Mouse (Mus musculus) forebrain, embryonic 16.5 days (tissue): ENCODE measurements around the gene Lingo2. TPM values are rescaled to one million over a fixed set of nuclear protein-coding genes. Genes with fewer than 3 reads are reported as not detected.

Experiments used
- ATAC-seq: fragments of 200-750 bp; cut with Nextera tagmentation; 2 replicates; pipeline ENCODE4 v1.8.0; 2017; ENCODE audit warnings: mild to moderate bottlenecking, moderate library complexity
- H3K27ac ChIP-seq: fragments of 300-500 bp; sonication (generic); 2 replicates; pipeline ENCODE4 v1.5.1; 2014; ENCODE audit warnings: low read length, control low read depth
- H3K27me3 ChIP-seq: fragments of 300-500 bp; sonication (generic); replicated peaks from 2 replicates; pipeline ENCODE4 v1.6.1; 2014; ENCODE audit warnings: low read length; ENCODE audit not compliant: control insufficient read depth, insufficient read depth
- H3K36me3 ChIP-seq: fragments of 300-500 bp; sonication (generic); 2 replicates; pipeline ENCODE4 v1.6.1; 2014; ENCODE audit not compliant: control insufficient read depth, insufficient read depth
- H3K4me1 ChIP-seq: fragments of 300-500 bp; sonication (generic); replicated peaks from 2 replicates; pipeline ENCODE4 v1.6.1; 2014; ENCODE audit warnings: low read length; ENCODE audit not compliant: control insufficient read depth, insufficient read depth
- H3K4me2 ChIP-seq: fragments of 300-500 bp; sonication (generic); 2 replicates; pipeline ENCODE4 v1.6.1; 2014; ENCODE audit warnings: mild to moderate bottlenecking, low read length, control low read depth
- H3K4me3 ChIP-seq: fragments of 300-500 bp; sonication (generic); replicated peaks from 2 replicates; pipeline ENCODE4 v1.5.1; 2014; ENCODE audit warnings: mild to moderate bottlenecking, low read length, control low read depth
- H3K9ac ChIP-seq: fragments of 300-500 bp; sonication (generic); replicated peaks from 2 replicates; pipeline ENCODE4 v1.6.1; 2014; ENCODE audit warnings: low read depth, low read length, control low read depth
- H3K9me3 ChIP-seq: fragments of 300-500 bp; sonication (generic); 2 replicates; pipeline ENCODE4 v1.6.1; 2016; ENCODE audit warnings: low read length; ENCODE audit not compliant: control insufficient read depth
- WGBS: fragments of 180-500 bp; shearing (Covaris S2); extraction: QIAGEN DNeasy Blood & Tissue Kit; methylation state at CpG from one replicate; pipeline ENCODE4 v1.1.7; 2014; 5-methylcytosine and 5-hydroxymethylcytosine counted together
- polyA plus RNA-seq: library from polyadenylated mRNA; unstranded; fragments of >200 nt; fragmentation: Nextera tagmentation; extraction: Ambion mirVana; gene quantifications from 2 replicates; pipeline ENCODE4 v1.2.1, GENCODE M21; 2015

The Lingo2 gene
- polyA plus RNA-seq, 1 experiment from 2014 or later, result 43.2 TPM

GRCm38 (mm10) chr4:36576801-36577200 lies 374.7 kb downstream of the Lingo2 start:
- H3K36me3 ChIP-seq, result no peaks in the 10 kb centered on the region
- no peaks in the 10 kb centered on the region for H3K4me1 ChIP-seq
- H3K9ac ChIP-seq, result no peak overlapping the region
- H3K4me2 ChIP-seq, result no peak overlapping the region
- ATAC-seq, result 0 out of 2 replicates have a peak, but pooled peaks have one; percentile 10
- H3K27me3 ChIP-seq, result no peaks in the 10 kb centered on the region
- H3K27ac ChIP-seq, result no peak overlapping the region
- no peak overlapping the region for H3K4me3 ChIP-seq
- 53% methylated on average over 5 of the region's 5 CpGs for WGBS
- no peaks in the 10 kb centered on the region for H3K9me3 ChIP-seq

DNA sequence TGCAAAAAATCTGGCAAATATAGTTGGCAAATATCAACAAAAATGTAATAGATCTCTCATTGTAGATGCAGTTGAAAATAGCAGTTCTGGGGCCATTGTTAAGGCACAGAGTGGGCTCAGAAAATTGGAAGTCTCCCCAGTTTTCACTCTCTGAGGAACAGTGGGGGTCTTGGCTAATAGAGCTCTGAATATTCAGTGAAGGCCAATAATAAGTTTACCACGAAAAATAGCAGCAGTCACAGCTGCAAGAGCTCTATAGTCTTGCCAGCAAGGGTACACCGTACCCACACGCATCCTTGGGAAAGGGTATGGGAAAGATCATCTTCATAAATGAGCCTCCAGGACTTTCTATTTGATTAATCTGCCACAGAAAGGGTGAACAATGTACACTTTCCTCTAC lies 375.3 kb downstream of the Lingo2 start:
- Histone ChIP-seq H3K27me3 (no peaks in the 10 kb centered on the region), H3K4me3 (no peak overlapping the region), H3K36me3 (no peaks in the 10 kb centered on the region), H3K4me1 (no peaks in the 10 kb centered on the region), H3K9me3 (no peaks in the 10 kb centered on the region), H3K27ac (no peak overlapping the region), H3K9ac (no peak overlapping the region), H3K4me2 (no peak overlapping the region)
- WGBS, result 30% methylated on average over 3 of the region's 3 CpGs
- peak; percentile 82 for ATAC-seq

DNA sequence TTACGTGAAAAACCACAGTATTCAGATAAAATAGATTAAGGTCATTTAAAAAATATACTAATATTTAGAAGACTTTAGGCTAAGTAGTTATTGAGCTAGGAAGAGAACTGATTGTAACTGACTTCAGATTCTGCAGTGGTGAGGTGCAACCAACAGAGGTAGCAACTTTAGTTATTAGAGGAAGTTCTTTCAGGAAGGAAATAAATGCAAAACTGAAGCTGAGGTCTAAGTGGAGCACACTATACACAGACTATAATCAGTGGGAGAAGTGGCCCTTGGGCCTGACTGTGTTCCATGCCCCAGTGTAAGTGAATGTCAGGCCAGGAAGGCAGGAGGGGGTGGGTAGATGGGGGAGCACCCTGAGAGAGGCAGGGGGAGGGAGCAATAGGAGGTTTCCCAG lies 385.0 kb downstream of the Lingo2 start:
- no peaks in the 10 kb centered on the region for H3K27me3 ChIP-seq
- no peak overlapping the region for H3K27ac ChIP-seq
- H3K4me1 ChIP-seq, result no peaks in the 10 kb centered on the region
- 90% methylated on average over 1 of the region's 1 CpGs for WGBS
- H3K4me3 ChIP-seq, result no peak overlapping the region
- H3K4me2 ChIP-seq, result no peak overlapping the region
- H3K9me3 ChIP-seq, result no peaks in the 10 kb centered on the region
- no peak overlapping the region for H3K9ac ChIP-seq
- ATAC-seq, result no peak
- H3K36me3 ChIP-seq, result no peaks in the 10 kb centered on the region

- Histone ChIP-seq H3K4me3 (no peak overlapping the region), H3K4me2 (no peak overlapping the region), H3K9ac (no peak overlapping the region), H3K36me3 (no peaks in the 10 kb centered on the region), H3K27ac (no peak overlapping the region), H3K9me3 (no peaks in the 10 kb centered on the region), H3K27me3 (no peaks in the 10 kb centered on the region), H3K4me1 (no peaks in the 10 kb centered on the region)
- no peak for ATAC-seq
- 77% methylated on average over 1 of the region's 1 CpGs for WGBS
Observed at GRCm38 (mm10) chr4:36560997-36561396, 390.6 kb downstream of the Lingo2 start.

DNA sequence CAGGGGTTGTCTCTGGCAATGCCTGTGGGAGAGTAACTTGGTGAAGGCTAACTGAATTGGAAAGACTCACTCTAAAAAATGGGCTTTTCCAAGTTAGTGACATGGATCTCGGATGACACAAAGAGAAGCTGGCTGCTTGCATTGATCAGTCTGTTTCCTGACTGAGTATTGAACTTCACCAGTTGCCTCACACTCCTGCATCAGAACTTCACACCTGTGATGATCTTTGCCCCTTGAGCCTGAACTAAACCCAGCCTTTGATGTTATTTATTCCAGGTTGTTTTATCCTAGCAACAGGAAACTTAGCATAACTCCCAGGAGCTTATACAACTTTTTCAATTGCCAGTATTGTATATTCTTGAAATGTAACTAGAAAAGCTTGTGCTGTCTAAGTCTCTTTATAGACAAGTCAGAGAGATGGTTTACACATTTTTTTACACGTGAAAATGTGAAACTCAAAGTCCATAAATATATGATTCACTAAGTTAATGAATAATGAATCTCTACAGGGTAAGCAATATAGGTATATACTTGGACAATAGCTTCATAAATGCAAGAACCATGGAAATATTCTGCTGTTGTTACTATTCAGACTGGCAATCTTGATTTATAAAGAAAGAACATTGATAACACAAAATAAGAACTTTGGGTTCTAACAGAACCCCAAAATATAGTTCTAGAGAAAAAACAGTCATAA lies 410.7 kb downstream of the Lingo2 start:
- Histone ChIP-seq H3K4me1 (no peaks in the 10 kb centered on the region), H3K9ac (no peak overlapping the region), H3K36me3 (no peaks in the 10 kb centered on the region), H3K4me2 (no peak overlapping the region), H3K27ac (no peak overlapping the region), H3K9me3 (no peaks in the 10 kb centered on the region), H3K4me3 (no peak overlapping the region), H3K27me3 (no peaks in the 10 kb centered on the region)
- 64% methylated on average over 2 of the region's 2 CpGs for WGBS
- ATAC-seq, result no peak

DNA sequence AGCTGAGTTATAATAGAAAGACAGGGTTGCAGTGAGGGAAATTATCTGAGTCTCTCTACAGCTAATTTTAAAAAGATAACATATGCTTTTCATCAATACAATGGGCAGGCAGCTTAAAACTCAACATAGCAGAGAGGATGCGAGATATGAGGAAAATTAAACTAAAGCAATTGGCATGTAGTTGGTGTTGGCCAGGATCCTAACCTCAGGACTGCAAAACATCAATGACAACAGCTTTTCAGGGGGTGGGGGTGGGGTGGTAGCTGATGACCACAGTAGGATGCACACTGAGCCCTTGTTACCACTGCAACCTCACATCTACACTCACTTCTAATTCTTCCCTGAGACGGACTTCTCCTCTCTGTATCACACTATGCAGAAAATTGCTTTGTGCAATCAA lies 417.7 kb downstream of the Lingo2 start:
- Histone ChIP-seq H3K4me3 (no peak overlapping the region), H3K4me2 (no peak overlapping the region), H3K9me3 (no peaks in the 10 kb centered on the region), H3K9ac (no peak overlapping the region), H3K4me1 (no peaks in the 10 kb centered on the region), H3K36me3 (no peaks in the 10 kb centered on the region), H3K27ac (no peak overlapping the region), H3K27me3 (no peaks in the 10 kb centered on the region)
- ATAC-seq, result no peak
- 83% methylated on average over 2 of the region's 2 CpGs for WGBS

DNA sequence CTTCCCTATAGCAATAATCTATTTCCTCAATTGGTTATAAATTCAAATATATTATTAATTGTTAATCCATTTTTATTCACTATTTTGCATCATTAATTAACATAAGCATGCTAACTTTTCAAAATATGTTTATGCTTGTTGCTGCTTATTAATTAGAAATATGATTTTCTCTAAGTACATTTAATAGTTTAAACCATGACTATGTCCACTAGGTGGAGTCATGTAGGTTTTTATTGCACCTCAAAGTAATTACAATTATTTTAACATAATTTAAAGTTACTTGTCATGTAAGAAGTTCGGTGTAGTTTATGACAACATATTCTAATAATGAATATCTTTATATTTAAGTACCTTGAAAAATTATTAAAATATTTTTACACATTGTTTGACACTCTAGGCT lies 461.3 kb downstream of the Lingo2 start:
- Histone ChIP-seq H3K4me2 (no peak overlapping the region), H3K27ac (no peak overlapping the region), H3K4me1 (no peaks in the 10 kb centered on the region), H3K9ac (no peak overlapping the region), H3K9me3 (no peaks in the 10 kb centered on the region), H3K36me3 (no peaks in the 10 kb centered on the region), H3K4me3 (no peak overlapping the region), H3K27me3 (no peaks in the 10 kb centered on the region)
- no peak for ATAC-seq
- 63% methylated on average over 1 of the region's 1 CpGs for WGBS

GRCm38 (mm10) chr4:36435211-36435610 lies 516.3 kb downstream of the Lingo2 start:
- ATAC-seq, result peak; percentile 72
- H3K9ac ChIP-seq, result no peak overlapping the region

GRCm38 (mm10) chr4:36426192-36426591 lies 525.4 kb downstream of the Lingo2 start:
- no peak overlapping the region for H3K4me3 ChIP-seq
- H3K4me2 ChIP-seq, result no peak overlapping the region
- no peaks in the 10 kb centered on the region for H3K27me3 ChIP-seq
- WGBS, result 15% methylated on average over 5 of the region's 5 CpGs
- no peak overlapping the region for H3K27ac ChIP-seq
- no peak overlapping the region for H3K9ac ChIP-seq
- no peaks in the 10 kb centered on the region for H3K36me3 ChIP-seq
- H3K4me1 ChIP-seq, result peaks cover 4% of the 10 kb centered on the region
- no peaks in the 10 kb centered on the region for H3K9me3 ChIP-seq
- peak; percentile 86 for ATAC-seq

More at GRCm38 (mm10) chr4:36435211-36435610, 516.3 kb downstream of the Lingo2 start:
- no peak overlapping the region for H3K27ac ChIP-seq
- H3K9me3 ChIP-seq, result no peaks in the 10 kb centered on the region
- 75% methylated on average over 3 of the region's 3 CpGs for WGBS
- no peaks in the 10 kb centered on the region for H3K4me1 ChIP-seq
- no peaks in the 10 kb centered on the region for H3K27me3 ChIP-seq
- no peak overlapping the region for H3K4me3 ChIP-seq
- no peaks in the 10 kb centered on the region for H3K36me3 ChIP-seq
- H3K4me2 ChIP-seq, result no peak overlapping the region

GRCm38 (mm10) chr4:36407350-36407749 lies 544.2 kb downstream of the Lingo2 start:
- H3K4me1 ChIP-seq, result no peaks in the 10 kb centered on the region
- H3K9ac ChIP-seq, result no peak overlapping the region

More at GRCm38 (mm10) chr4:36407350-36407749, 544.2 kb downstream of the Lingo2 start:
- Histone ChIP-seq H3K4me2 (no peak overlapping the region), H3K9me3 (no peaks in the 10 kb centered on the region), H3K27ac (no peak overlapping the region), H3K36me3 (no peaks in the 10 kb centered on the region), H3K27me3 (no peaks in the 10 kb centered on the region), H3K4me3 (no peak overlapping the region)
- WGBS, result 94% methylated on average over 3 of the region's 3 CpGs
- ATAC-seq, result no peak
